Mouse (Mus musculus) hindbrain, embryonic 11.5 days (tissue): ENCODE measurements at regions not wholly inside any gene's neighbourhood (a gene's known extent, or its start where the extent isn't known, plus 50 kb on each side); places are given as distances from the start of the nearest gene placed in this dataset.
"Not testable (repeated sequence)": the region's sequence is repeated elsewhere in the genome, so short reads cannot be mapped to it uniquely, and the experiment has no call there.

ENCODE experiments used
- ATAC-seq: fragments of 200-750 bp; cut with Nextera tagmentation; 2 replicates; pipeline ENCODE4 v1.8.0; 2017; ENCODE audit warnings: mild to moderate bottlenecking, moderate TSS enrichment, moderate library complexity; ENCODE audit not compliant: low FRiP score
- DNase-seq: peaks from one replicate; pipeline ENCODE4 v3.0.0-alpha.2; 2015; ENCODE audit warnings: low spot score
- H3K27ac ChIP-seq: fragments of 300-500 bp; sonication (generic); 2 replicates; pipeline ENCODE4 v1.5.1; 2014; ENCODE audit warnings: mild to moderate bottlenecking, low read depth, low read length
- H3K27me3 ChIP-seq: fragments of 300-500 bp; sonication (generic); 2 replicates; pipeline ENCODE4 v1.6.1; 2014; ENCODE audit warnings: mild to moderate bottlenecking, low read length, moderate library complexity, mixed read lengths; ENCODE audit not compliant: control insufficient read depth, insufficient read depth
- H3K36me3 ChIP-seq: fragments of 300-500 bp; sonication (generic); 2 replicates; pipeline ENCODE4 v1.6.1; 2014; ENCODE audit warnings: mild to moderate bottlenecking, low read length, moderate library complexity, mixed read lengths; ENCODE audit not compliant: control insufficient read depth, insufficient read depth
- H3K4me1 ChIP-seq: fragments of 300-500 bp; sonication (generic); replicated peaks from 2 replicates; pipeline ENCODE4 v1.6.1; 2014; ENCODE audit warnings: low read length, mixed read lengths; ENCODE audit not compliant: control insufficient read depth, insufficient read depth
- H3K4me2 ChIP-seq: fragments of 300-500 bp; sonication (generic); replicated peaks from 2 replicates; pipeline ENCODE4 v1.6.1; 2014; ENCODE audit warnings: mild to moderate bottlenecking, low read depth, low read length
- H3K4me3 ChIP-seq: fragments of 300-500 bp; sonication (generic); 2 replicates; pipeline ENCODE4 v1.5.1; 2014; ENCODE audit warnings: low read depth, low read length
- H3K9ac ChIP-seq: fragments of 300-500 bp; sonication (generic); 2 replicates; pipeline ENCODE4 v1.6.1; 2014; ENCODE audit warnings: low read depth, low read length
- H3K9me3 ChIP-seq: fragments of 300-500 bp; sonication (generic); 2 replicates; pipeline ENCODE4 v1.6.1; 2016; ENCODE audit warnings: low read length; ENCODE audit not compliant: control insufficient read depth
- WGBS: fragments of 180-500 bp; shearing (Covaris S2); extraction: QIAGEN DNeasy Blood & Tissue Kit; methylation state at CpG from one replicate; pipeline ENCODE4 v1.1.7; 2014; 5-methylcytosine and 5-hydroxymethylcytosine counted together

DNA sequence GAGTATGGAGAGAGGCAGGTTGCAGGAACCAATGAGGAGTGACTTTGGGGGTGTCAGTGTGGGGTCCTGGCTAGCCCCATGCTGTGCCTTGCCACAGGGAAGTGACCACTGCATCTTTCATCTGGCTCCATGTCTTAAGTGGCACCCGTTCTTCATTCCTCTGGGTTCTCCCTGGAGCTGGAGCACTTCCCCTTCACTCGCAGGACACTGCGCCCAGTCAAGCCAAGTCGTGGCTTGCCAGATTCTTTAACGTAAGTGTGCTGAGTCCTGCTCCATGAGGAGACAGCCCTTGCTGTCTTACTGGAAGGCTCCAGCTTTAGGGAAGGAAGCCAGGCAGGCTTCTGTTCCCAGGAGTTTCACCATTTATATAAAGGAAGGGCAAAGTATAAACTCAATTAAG lies 279.1 kb upstream of the Cdh4 start:
- DNase-seq = no peak
- no peaks in the 10 kb centered on the region for H3K4me1 ChIP-seq
- no peak for ATAC-seq
- WGBS = 85% methylated on average over 5 of the region's 5 CpGs
- H3K27ac ChIP-seq = no peak overlapping the region
- H3K36me3 ChIP-seq = no peaks in the 10 kb centered on the region
- H3K9ac ChIP-seq = no peak overlapping the region
- H3K9me3 ChIP-seq = no peaks in the 10 kb centered on the region
- H3K4me3 ChIP-seq = no peak overlapping the region
- H3K27me3 ChIP-seq = no peaks in the 10 kb centered on the region
- no peak overlapping the region for H3K4me2 ChIP-seq

- H3K27me3 ChIP-seq = no peaks in the 10 kb centered on the region
- WGBS = 64% methylated on average over 6 of the region's 6 CpGs
- no peak overlapping the region for H3K9ac ChIP-seq
- H3K4me2 ChIP-seq = no peak overlapping the region
- no peaks in the 10 kb centered on the region for H3K9me3 ChIP-seq
- H3K27ac ChIP-seq = no peak overlapping the region
- H3K36me3 ChIP-seq = no peaks in the 10 kb centered on the region
- no peaks in the 10 kb centered on the region for H3K4me1 ChIP-seq
- DNase-seq (no peak), ATAC-seq (no peak)
- no peak overlapping the region for H3K4me3 ChIP-seq
Observed at GRCm38 (mm10) chr2:179170157-179170556, 272.1 kb upstream of the Cdh4 start.

GRCm38 (mm10) chr2:179170608-179171007 lies 271.6 kb upstream of the Cdh4 start:
- no peak for ATAC-seq
- no peak overlapping the region for H3K9ac ChIP-seq
- no peak for DNase-seq
- no peak overlapping the region for H3K4me3 ChIP-seq
- no peaks in the 10 kb centered on the region for H3K9me3 ChIP-seq
- no peak overlapping the region for H3K27ac ChIP-seq
- H3K27me3 ChIP-seq = no peaks in the 10 kb centered on the region
- H3K36me3 ChIP-seq = no peaks in the 10 kb centered on the region
- H3K4me1 ChIP-seq = no peaks in the 10 kb centered on the region
- no peak overlapping the region for H3K4me2 ChIP-seq
- WGBS = 57% methylated on average over 3 of the region's 3 CpGs

- H3K36me3 ChIP-seq, H3K9me3 ChIP-seq, ATAC-seq, H3K27ac ChIP-seq, H3K4me3 ChIP-seq, H3K4me1 ChIP-seq, H3K9ac ChIP-seq, H3K27me3 ChIP-seq: not testable (repeated sequence)
- peak; percentile 6 for DNase-seq
- H3K4me2 ChIP-seq = peak overlapping the region; percentile 22; the same call in 1 of the 2 replicates
- WGBS = 11% methylated on average over 21 of the region's 35 CpGs
Observed at GRCm38 (mm10) chr2:179176835-179177530, 265.2 kb upstream of the Cdh4 start.

DNA sequence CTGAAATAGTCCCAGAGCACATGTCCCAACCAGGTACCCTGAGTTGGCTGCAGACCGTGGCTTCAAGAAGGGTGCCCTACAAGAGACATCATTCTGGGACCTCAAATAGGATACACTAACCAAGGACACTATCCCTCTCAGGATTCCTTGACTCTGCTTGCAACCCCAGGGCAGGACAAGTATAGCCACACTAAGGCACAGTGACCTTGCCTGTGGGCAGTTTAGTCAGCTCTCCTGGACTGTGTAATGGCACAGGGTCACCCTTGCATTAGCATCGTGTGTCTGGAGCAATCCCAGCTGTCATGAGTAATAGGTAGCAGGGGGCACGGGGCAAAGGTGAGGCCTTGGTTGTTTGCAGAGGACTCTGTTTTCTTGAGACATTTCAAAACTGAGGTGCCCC lies 260.9 kb upstream of the Cdh4 start:
- Histone ChIP-seq H3K9me3 (no peaks in the 10 kb centered on the region), H3K36me3 (no peaks in the 10 kb centered on the region), H3K27me3 (no peaks in the 10 kb centered on the region), H3K4me1 (no peaks in the 10 kb centered on the region), H3K9ac (no peak overlapping the region), H3K4me2 (no peak overlapping the region), H3K4me3 (no peak overlapping the region), H3K27ac (no peak overlapping the region)
- DNase-seq (no peak), ATAC-seq (no peak)
- WGBS = 62% methylated on average over 3 of the region's 3 CpGs

DNA sequence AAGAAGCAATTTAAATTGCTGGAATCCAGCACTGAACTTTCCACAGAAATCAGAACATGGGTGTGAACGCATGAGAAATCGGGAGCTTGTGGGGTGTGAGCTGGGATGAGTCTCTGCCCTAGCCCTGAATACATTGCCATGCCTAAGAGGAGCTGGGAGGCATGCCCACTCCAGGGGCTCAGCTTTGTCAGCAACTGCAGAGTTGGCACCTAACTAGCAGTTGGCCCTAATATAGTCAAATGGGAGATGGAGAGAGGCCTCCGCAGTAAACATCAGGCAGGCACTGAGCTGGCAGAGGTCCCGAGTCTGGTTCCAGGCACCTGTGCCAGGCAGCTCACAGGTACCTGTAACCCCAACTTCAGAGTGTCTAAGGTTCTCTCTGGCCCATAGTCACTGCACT lies 260.1 kb upstream of the Cdh4 start:
- Histone ChIP-seq H3K27ac (no peak overlapping the region), H3K4me2 (no peak overlapping the region), H3K9ac (no peak overlapping the region), H3K4me3 (no peak overlapping the region), H3K27me3 (no peaks in the 10 kb centered on the region), H3K4me1 (no peaks in the 10 kb centered on the region), H3K9me3 (no peaks in the 10 kb centered on the region), H3K36me3 (no peaks in the 10 kb centered on the region)
- 91% methylated on average over 4 of the region's 4 CpGs for WGBS
- DNase-seq (no peak), ATAC-seq (no peak)

DNA sequence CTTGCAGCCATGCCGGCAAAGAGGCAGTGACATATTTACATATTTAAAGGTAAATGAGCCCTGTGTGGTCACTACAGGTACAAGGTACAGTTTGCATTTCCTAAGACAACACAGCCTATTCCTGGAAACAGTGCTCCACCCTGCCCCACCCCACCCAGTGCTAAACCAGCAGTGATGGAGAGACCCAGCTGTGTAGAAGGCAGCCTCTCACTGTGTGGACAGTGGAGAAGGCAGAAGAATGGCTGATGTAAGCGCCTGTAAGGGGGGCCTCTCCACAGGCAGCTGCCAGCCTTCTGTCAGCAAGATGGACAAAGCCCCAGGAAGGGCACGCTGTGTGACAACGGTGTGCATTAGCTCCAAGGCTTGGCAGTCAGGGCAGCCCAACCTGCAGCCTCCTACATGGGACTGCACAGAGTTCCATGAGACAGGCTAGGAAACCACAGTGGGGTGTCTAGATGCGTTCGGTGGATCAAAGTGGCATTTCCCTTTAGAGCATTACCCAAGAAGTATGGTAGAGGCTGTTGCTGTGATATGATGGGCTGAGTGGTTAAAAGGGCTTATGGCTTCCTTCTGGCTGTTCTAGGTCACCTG lies 249.2 kb upstream of the Cdh4 start:
- Histone ChIP-seq H3K4me2 (no peak overlapping the region), H3K4me3 (no peak overlapping the region), H3K36me3 (no peaks in the 10 kb centered on the region), H3K27ac (no peak overlapping the region), H3K9me3 (no peaks in the 10 kb centered on the region), H3K9ac (no peak overlapping the region), H3K4me1 (0 out of 2 replicates have a peak, but pooled peaks cover 2% of the 10 kb centered on the region), H3K27me3 (no peaks in the 10 kb centered on the region)
- peak; percentile 11 for DNase-seq
- peak; percentile 63; the same call in 1 of the 2 replicates for ATAC-seq
- 54% methylated on average over 6 of the region's 6 CpGs for WGBS

DNA sequence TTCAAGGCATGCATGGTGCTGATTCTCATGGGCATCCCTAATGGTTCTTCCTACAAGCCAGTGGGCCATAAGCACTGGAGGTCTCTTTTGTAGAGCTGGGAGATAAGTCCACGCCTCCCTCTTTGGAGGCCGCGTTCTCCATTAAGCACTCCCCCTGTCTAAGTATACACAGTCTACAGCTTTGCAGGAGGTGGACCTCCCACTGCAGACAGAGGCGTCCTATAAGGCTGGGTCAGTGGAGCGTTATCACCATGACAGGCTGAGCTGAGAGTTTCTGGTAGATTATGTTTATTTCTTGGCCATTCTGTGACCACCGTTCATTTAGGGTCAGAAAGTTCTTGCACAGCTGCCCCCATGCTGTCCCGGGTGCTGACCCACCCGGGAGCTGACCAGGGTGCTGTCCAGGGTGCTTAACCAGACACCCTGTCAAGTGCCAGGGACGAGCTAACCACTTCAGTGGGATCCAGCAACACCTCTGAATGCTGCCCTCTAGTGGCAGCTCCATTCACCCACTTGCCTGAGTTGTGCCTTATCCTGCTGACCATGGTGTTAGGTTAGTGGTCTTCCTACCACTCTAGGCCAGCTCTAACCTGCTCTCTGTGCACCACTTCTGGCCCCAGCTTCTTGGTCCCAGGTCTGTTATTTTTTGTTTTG lies 248.6 kb upstream of the Cdh4 start:
- Histone ChIP-seq H3K36me3 (no peaks in the 10 kb centered on the region), H3K9ac (no peak overlapping the region), H3K4me3 (no peak overlapping the region), H3K27me3 (no peaks in the 10 kb centered on the region), H3K4me2 (no peak overlapping the region), H3K4me1 (0 out of 2 replicates have a peak, but pooled peaks cover 2% of the 10 kb centered on the region), H3K9me3 (no peaks in the 10 kb centered on the region), H3K27ac (no peak overlapping the region)
- ATAC-seq (peak; percentile 54), DNase-seq (peak; percentile 87)
- 40% methylated on average over 9 of the region's 9 CpGs for WGBS

DNA sequence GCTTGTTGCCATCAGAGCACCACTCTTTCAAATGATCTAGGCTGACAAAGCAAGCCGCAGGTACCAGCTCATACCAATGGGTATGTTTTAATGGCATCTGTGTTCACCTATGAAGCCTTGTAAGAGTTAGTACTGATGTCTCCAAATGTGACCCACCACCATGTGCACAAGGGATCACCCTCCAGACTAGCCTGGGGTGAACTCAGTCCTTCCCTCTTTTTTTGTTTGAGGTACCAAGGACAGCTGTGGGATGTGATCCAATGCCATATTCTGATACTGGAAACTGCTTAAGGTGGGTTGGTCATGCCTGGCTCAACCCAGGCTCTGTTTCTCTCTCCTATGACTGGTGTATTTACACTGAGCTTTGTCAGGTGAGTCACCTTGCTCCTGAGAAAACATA lies 244.8 kb upstream of the Cdh4 start:
- DNase-seq = no peak
- 86% methylated on average over 1 of the region's 1 CpGs for WGBS
- H3K9me3 ChIP-seq = no peaks in the 10 kb centered on the region

More for the DNA sequence above, 244.8 kb upstream of the Cdh4 start:
- Histone ChIP-seq H3K9ac (no peak overlapping the region), H3K4me2 (no peak overlapping the region), H3K27me3 (no peaks in the 10 kb centered on the region; the same call in 1 of the 2 replicates), H3K27ac (no peak overlapping the region), H3K4me3 (no peak overlapping the region), H3K4me1 (0 out of 2 replicates have a peak, but pooled peaks cover 2% of the 10 kb centered on the region), H3K36me3 (no peaks in the 10 kb centered on the region)
- no peak for ATAC-seq
